Mouse (Mus musculus): ENCODE measurements around the gene Vstm4. TPM values are rescaled to one million over a fixed set of nuclear protein-coding genes. Genes with fewer than 3 reads are reported as not detected.

Vstm4 gene
- total and polyA plus RNA-seq, 3 experiments: not detected

- Histone ChIP-seq H3K27me3 (replicated peaks) (no peaks in the 10 kb centered on the region), H3K36me3 (replicated peaks in 1 of 2; ENCODE audit: control insufficient read depth in 1 of 2, insufficient read depth in 1 of 2, low read length in 1 of 2) (no peaks in the 10 kb centered on the region), H3K9me3 (replicated peaks; ENCODE audit: low read length) (no peaks in the 10 kb centered on the region), H3K4me1 (ENCODE audit: control insufficient read depth in 1 of 2, insufficient read depth in 2 of 2) (peaks cover 5 to 8% of the 10 kb centered on the region in 2 experiments), H3K4me2 (ENCODE audit: insufficient read depth, low read depth, poor library complexity, severe bottlenecking) (no peak overlapping the region; the same call in 1 of the 2 replicates), H3K4me3 (replicated peaks in 1 of 3; ENCODE audit: low read depth in 2 of 3, low read length in 2 of 3, poor library complexity in 1 of 3) (peak overlapping the region in 1 of 3 experiments; percentile 6), H3K79me2 (replicated peaks; ENCODE audit: control insufficient read depth, extremely low read depth, insufficient read depth, poor library complexity, severe bottlenecking) (no peaks in the 10 kb centered on the region), H3K9ac (ENCODE audit: insufficient read depth, low read depth) (no peak overlapping the region), H3K27ac (ENCODE audit: insufficient read depth, low read depth) (no peak overlapping the region)
- dilution Hi-C loops (cut with MboI; ENCODE audit: extremely low pct_ligation_motif_present, extremely low pct_unique_long_range_greater_than_20kb, low sequenced_read_pairs): no loop called here
- TF ChIP-seq ZMIZ1 (IDR thresholded peaks at IDR 0.05; ENCODE audit: low read depth, low read length): no peak
- peak; percentile 97 for TF ChIP-seq MAFK (IDR thresholded peaks at IDR 0.05; ENCODE audit: insufficient replicate concordance, low read length)
- TF ChIP-seq NELFE (IDR thresholded peaks at IDR 0.05; ENCODE audit: low read depth, low read length): no peak
- in situ Hi-C loops (cut with MboI; ENCODE audit: low pct_ligation_motif_present, low pct_unique_long_range_greater_than_20kb, low sequenced_read_pairs): no loop called here
- DNase-seq (ENCODE audit: extremely low read depth): peak; percentile 12
Measured at GRCm38 (mm10) chr14:32859831-32860569, 3.4 kb downstream of the Vstm4 start.

GRCm38 (mm10) chr14:32861149-32861581 is 4.6 kb downstream of the Vstm4 start:
- Histone ChIP-seq H3K9me3 (replicated peaks; ENCODE audit: low read length) (no peaks in the 10 kb centered on the region), H3K4me3 (replicated peaks in 1 of 3; ENCODE audit: low read depth in 2 of 3, low read length in 2 of 3, poor library complexity in 1 of 3) (no peak overlapping the region), H3K27me3 (replicated peaks) (no peaks in the 10 kb centered on the region), H3K27ac (ENCODE audit: insufficient read depth, low read depth) (no peak overlapping the region), H3K4me1 (ENCODE audit: control insufficient read depth in 1 of 2, insufficient read depth in 2 of 2) (peaks cover 5 to 8% of the 10 kb centered on the region in 2 experiments), H3K79me2 (replicated peaks; ENCODE audit: control insufficient read depth, extremely low read depth, insufficient read depth, poor library complexity, severe bottlenecking) (no peaks in the 10 kb centered on the region), H3K9ac (ENCODE audit: insufficient read depth, low read depth) (no peak overlapping the region), H3K36me3 (replicated peaks in 1 of 2; ENCODE audit: control insufficient read depth in 1 of 2, insufficient read depth in 1 of 2, low read length in 1 of 2) (no peaks in the 10 kb centered on the region), H3K4me2 (ENCODE audit: insufficient read depth, low read depth, poor library complexity, severe bottlenecking) (no peak overlapping the region)
- dilution Hi-C loops (cut with MboI; ENCODE audit: extremely low pct_ligation_motif_present, extremely low pct_unique_long_range_greater_than_20kb, low sequenced_read_pairs) (no loop called here), in situ Hi-C loops (cut with MboI; ENCODE audit: low pct_ligation_motif_present, low pct_unique_long_range_greater_than_20kb, low sequenced_read_pairs) (no loop called here)
- DNase-seq (ENCODE audit: extremely low read depth): no peak
- TF ChIP-seq HCFC1 (IDR thresholded peaks at IDR 0.05; ENCODE audit: low read depth, low read length): no peak
- TF ChIP-seq CHD1 (IDR thresholded peaks at IDR 0.05; ENCODE audit: low read depth, low read length): no peak
- TF ChIP-seq BHLHE40 (IDR thresholded peaks at IDR 0.05; ENCODE audit: low read depth, low read length): no peak
- no peak for TF ChIP-seq MAX (IDR thresholded peaks at IDR 0.05; ENCODE audit: low read length)
- TF ChIP-seq MYC (IDR thresholded peaks at IDR 0.05; ENCODE audit: low read depth, low read length): no peak
- no peak for TF ChIP-seq ZNF384 (IDR thresholded peaks at IDR 0.05; ENCODE audit: low read depth, low read length)
- no peak for TF ChIP-seq GABPA (IDR thresholded peaks at IDR 0.05; ENCODE audit: insufficient replicate concordance, low read depth, low read length)
- no peak for TF ChIP-seq UBTF (IDR thresholded peaks at IDR 0.05; ENCODE audit: low read depth, low read length)
- TF ChIP-seq ZC3H11A (IDR thresholded peaks at IDR 0.05; ENCODE audit: low read depth, low read length): no peak
- TF ChIP-seq SMC3 (IDR thresholded peaks at IDR 0.05; ENCODE audit: low read depth, low read length): no peak
- TF ChIP-seq NRF1 (IDR thresholded peaks at IDR 0.05; ENCODE audit: low read depth, low read length): no peak
- TF ChIP-seq TCF12 (IDR thresholded peaks at IDR 0.05; ENCODE audit: low read depth, low read length): no peak
- no peak for TF ChIP-seq MAZ (IDR thresholded peaks at IDR 0.05; ENCODE audit: low read depth, low read length)
- TF ChIP-seq MXI1 (IDR thresholded peaks at IDR 0.05; ENCODE audit: low read depth, low read length): no peak
- TF ChIP-seq NELFE (IDR thresholded peaks at IDR 0.05; ENCODE audit: low read depth, low read length): no peak
- TF ChIP-seq JUND (conservative IDR thresholded peaks at IDR 0.05; ENCODE audit: low read depth, low read length): no peak
- no peak for TF ChIP-seq SIN3A (IDR thresholded peaks at IDR 0.05; ENCODE audit: low read length)
- no peak for TF ChIP-seq KAT2A (IDR thresholded peaks at IDR 0.05; ENCODE audit: insufficient replicate concordance, low read length)

All from CH12.LX (cell line).